Comparison of ENCODE assay signal across 8 mouse cellular contexts in the genomic region with DNA sequence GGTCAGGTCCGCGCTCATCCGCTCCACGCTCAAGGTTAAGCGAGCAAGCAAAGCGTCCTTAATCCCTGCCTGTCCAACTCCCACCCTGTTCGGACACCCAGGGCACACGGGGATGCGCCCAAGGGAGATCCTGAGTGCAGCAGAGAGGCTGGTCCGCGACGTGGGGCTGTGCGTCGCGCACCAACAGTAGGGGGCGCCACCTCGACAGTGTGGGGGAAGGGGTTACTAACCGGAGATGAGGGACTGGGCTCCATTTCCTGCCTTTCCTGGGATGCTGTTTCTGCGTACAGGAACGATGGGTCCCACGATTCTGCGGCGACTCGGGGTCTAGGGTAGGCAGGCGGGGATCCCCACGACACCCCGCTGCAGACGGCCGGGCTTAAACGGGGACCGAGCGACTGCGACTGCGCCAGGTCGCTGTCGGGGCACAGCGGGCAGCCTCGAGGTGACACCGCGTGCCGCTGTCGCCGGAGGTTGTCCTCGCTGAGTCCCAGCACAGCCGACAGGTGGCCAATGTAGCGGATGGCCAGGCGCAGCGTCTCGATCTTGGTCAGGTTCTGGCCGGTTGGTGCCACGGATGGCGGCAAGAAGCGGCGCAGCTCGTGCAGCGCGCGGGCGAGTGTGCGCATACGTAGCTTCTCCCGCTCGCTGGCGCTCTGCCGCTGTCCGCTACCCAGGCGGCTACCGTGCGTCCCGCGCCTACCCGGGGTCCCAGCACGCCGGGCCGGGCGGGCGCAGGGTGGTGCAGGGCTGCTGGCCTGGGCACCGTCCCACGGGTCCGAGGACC. TPM values are rescaled to one million over a fixed set of nuclear protein-coding genes. Genes with fewer than 3 reads are reported as not detected.
DNase-seq lines count a peak whose midpoint lies in the region; ATAC-seq and TF ChIP-seq lines count a peak whose summit lies in the region.

No protein-coding gene starts in this region.

- ATAC-seq in heart, postnatal 0 days (ENCODE audit: insufficient read depth, low read depth), result peak; percentile 42
- peak; percentile 78 for ATAC-seq in midbrain, embryonic 13.5 days

- peaks cover 88% of the 10 kb centered on the region for H3K27me3 ChIP-seq in E14TG2a.4 (ENCODE audit: insufficient read depth, low read length)
- peaks cover 49% of the 10 kb centered on the region for H3K27me3 ChIP-seq in heart, postnatal 0 days (ENCODE audit: control insufficient read depth, insufficient read depth, low read length)
- peaks cover 92% of the 10 kb centered on the region for H3K27me3 ChIP-seq in limb, embryonic 10.5 days (ENCODE audit: low read depth, poor library complexity, severe bottlenecking)
- peaks cover 54% of the 10 kb centered on the region for H3K27me3 ChIP-seq in midbrain, embryonic 13.5 days

- TF ChIP-seq CTCF in E14TG2a.4 (conservative IDR thresholded peaks at IDR 0.05; ENCODE audit: low read length), result peak; percentile 85
- TF ChIP-seq CTCF in heart, postnatal 0 days (IDR thresholded peaks at IDR 0.05; ENCODE audit: low read depth), result peak; percentile 39

- 1% methylated on average over 79 of the region's 80 CpGs for WGBS in heart, postnatal 0 days
- 1% methylated on average over 80 of the region's 80 CpGs for WGBS in limb, embryonic 10.5 days
- WGBS in midbrain, embryonic 13.5 days, result 1% methylated on average over 80 of the region's 80 CpGs

- no peaks in the 10 kb centered on the region for H3K9me3 ChIP-seq in E14TG2a.4 (ENCODE audit: low read length)
- no peaks in the 10 kb centered on the region for H3K9me3 ChIP-seq in heart, postnatal 0 days (replicated peaks; ENCODE audit: control insufficient read depth, low read length)
- no peaks in the 10 kb centered on the region for H3K9me3 ChIP-seq in limb, embryonic 10.5 days (replicated peaks)
- H3K9me3 ChIP-seq in midbrain, embryonic 13.5 days, result no peaks in the 10 kb centered on the region

- no peak for TF ChIP-seq EP300 in heart, postnatal 0 days (IDR thresholded peaks at IDR 0.05; ENCODE audit: low read depth)

- peak overlapping the region; percentile 55 for H3K4me2 ChIP-seq in heart, postnatal 0 days (ENCODE audit: low read depth, low read length)
- H3K4me2 ChIP-seq in midbrain, embryonic 13.5 days (replicated peaks), result peak overlapping the region; percentile 62

- DNase-seq in gastrocnemius, postnatal 10 days, result peak; percentile 43
- no peak for DNase-seq in gastrocnemius, postnatal 25 days
- peak; percentile 62 for DNase-seq in embryo, embryonic 10.5 days (ENCODE audit: low spot score)
- peak; percentile 31 for DNase-seq in heart, postnatal 0 days (ENCODE audit: low spot score)
- DNase-seq in limb, embryonic 10.5 days (ENCODE audit: low spot score), result peak; percentile 68
- DNase-seq in thymus, postnatal 36 days, result peak; percentile 37 to 42

- no peak overlapping the region for H3K27ac ChIP-seq in heart, postnatal 0 days (ENCODE audit: low read depth)
- H3K27ac ChIP-seq in limb, embryonic 10.5 days, result 0 out of 2 replicates have a peak overlapping the region, but pooled peaks have one; percentile 7
- H3K27ac ChIP-seq in midbrain, embryonic 13.5 days, result no peak overlapping the region

- no peak overlapping the region; the same call in 1 of the 2 replicates for H3K9ac ChIP-seq in heart, postnatal 0 days (replicated peaks; ENCODE audit: low read depth, low read length)
- peak overlapping the region; percentile 57 for H3K9ac ChIP-seq in midbrain, embryonic 13.5 days (replicated peaks)

- peak overlapping the region; percentile 82 for H3K4me3 ChIP-seq in E14TG2a.4 (replicated peaks; ENCODE audit: low read length)
- peak overlapping the region; percentile 42 for H3K4me3 ChIP-seq in heart, postnatal 0 days (ENCODE audit: low read depth, low read length)
- peak overlapping the region; percentile 53 for H3K4me3 ChIP-seq in limb, embryonic 10.5 days
- H3K4me3 ChIP-seq in midbrain, embryonic 13.5 days (replicated peaks), result peak overlapping the region; percentile 48

- H3K36me3 ChIP-seq in E14TG2a.4 (ENCODE audit: insufficient read depth, low read length), result no peaks in the 10 kb centered on the region
- no peaks in the 10 kb centered on the region for H3K36me3 ChIP-seq in heart, postnatal 0 days (replicated peaks; ENCODE audit: control insufficient read depth, insufficient read depth, low read length)
- no peaks in the 10 kb centered on the region for H3K36me3 ChIP-seq in limb, embryonic 10.5 days
- no peaks in the 10 kb centered on the region for H3K36me3 ChIP-seq in midbrain, embryonic 13.5 days

- peaks cover 39% of the 10 kb centered on the region for H3K4me1 ChIP-seq in E14TG2a.4 (replicated peaks; ENCODE audit: low read depth, low read length)
- H3K4me1 ChIP-seq in heart, postnatal 0 days (ENCODE audit: control insufficient read depth, insufficient read depth), result peaks cover 8% of the 10 kb centered on the region; the same call in 1 of the 2 replicates
- H3K4me1 ChIP-seq in limb, embryonic 10.5 days, result peaks cover 34% of the 10 kb centered on the region
- H3K4me1 ChIP-seq in midbrain, embryonic 13.5 days (replicated peaks), result peaks cover 27% of the 10 kb centered on the region

RNA-seq across cellular contexts. Expression of a gene that starts 0.8 kb away (rescaled TPM):
- not detected for total RNA-seq in gastrocnemius, postnatal 10 days (2021)
- not detected for total RNA-seq in gastrocnemius, postnatal 25 days (2021)
- total RNA-seq in heart, postnatal 0 days (2014; rRNA removed; ENCODE audit: low replicate concordance), result not detected in 2 replicates
- polyA plus RNA-seq in heart, postnatal 0 days (2015; fragmentation: Nextera tagmentation; extraction: Ambion mirVana), result not detected in 2 replicates
- not detected in 2 replicates for polyA plus RNA-seq in limb, embryonic 10.5 days (2016; fragmentation: Nextera tagmentation; extraction: Ambion mirVana)
- not detected in 2 replicates for polyA plus RNA-seq in midbrain, embryonic 13.5 days (2015; fragmentation: Nextera tagmentation; extraction: Ambion mirVana)

RNA-seq across cellular contexts. Expression of a gene that starts 17.7 kb away (rescaled TPM):
- total RNA-seq in gastrocnemius, postnatal 10 days (2021), result under 1 TPM in 1 of 2 experiments, not detected in 1; 0.19 TPM
- not detected for total RNA-seq in gastrocnemius, postnatal 25 days (2021)
- not detected in 2 replicates for total RNA-seq in heart, postnatal 0 days (2014; rRNA removed; ENCODE audit: low replicate concordance)
- polyA plus RNA-seq in heart, postnatal 0 days (2015; fragmentation: Nextera tagmentation; extraction: Ambion mirVana), result 0.10 and 0.11 TPM in 2 replicates
- 0.21 TPM in 1 of 2 replicates, not detected in the other for polyA plus RNA-seq in limb, embryonic 10.5 days (2016; fragmentation: Nextera tagmentation; extraction: Ambion mirVana)
- polyA plus RNA-seq in midbrain, embryonic 13.5 days (2015; fragmentation: Nextera tagmentation; extraction: Ambion mirVana), result 0.57 and 0.65 TPM in 2 replicates

RNA-seq across cellular contexts. Expression of a gene that starts 49.9 kb away (rescaled TPM):
- total RNA-seq in gastrocnemius, postnatal 10 days (2021), result under 1 TPM in 1 of 2 experiments, not detected in 1; 0.11 TPM
- total RNA-seq in gastrocnemius, postnatal 25 days (2021), result not detected
- total RNA-seq in heart, postnatal 0 days (2014; rRNA removed; ENCODE audit: low replicate concordance), result not detected in 2 replicates
- polyA plus RNA-seq in heart, postnatal 0 days (2015; fragmentation: Nextera tagmentation; extraction: Ambion mirVana), result 0.05 TPM in 1 of 2 replicates, not detected in the other
- polyA plus RNA-seq in limb, embryonic 10.5 days (2016; fragmentation: Nextera tagmentation; extraction: Ambion mirVana), result 0.19 and 0.35 TPM in 2 replicates
- 0.08 and 0.27 TPM in 2 replicates for polyA plus RNA-seq in midbrain, embryonic 13.5 days (2015; fragmentation: Nextera tagmentation; extraction: Ambion mirVana)

RNA-seq across cellular contexts. Expression of a gene that starts 49.9 kb away (rescaled TPM):
- 1 to 10 TPM; 3.9 to 4.2 TPM for total RNA-seq in gastrocnemius, postnatal 10 days (2021)
- 10 to 100 TPM in 1 of 2 experiments, 1 to 10 TPM in 1; 8.8 to 11.8 TPM for total RNA-seq in gastrocnemius, postnatal 25 days (2021)
- 0.04 and 3.4 TPM in 2 replicates for total RNA-seq in heart, postnatal 0 days (2014; rRNA removed; ENCODE audit: low replicate concordance)
- 9.4 and 11.6 TPM in 2 replicates for polyA plus RNA-seq in heart, postnatal 0 days (2015; fragmentation: Nextera tagmentation; extraction: Ambion mirVana)
- 6.6 and 11.3 TPM in 2 replicates for polyA plus RNA-seq in limb, embryonic 10.5 days (2016; fragmentation: Nextera tagmentation; extraction: Ambion mirVana)
- 11.8 and 13.7 TPM in 2 replicates for polyA plus RNA-seq in midbrain, embryonic 13.5 days (2015; fragmentation: Nextera tagmentation; extraction: Ambion mirVana)
